In genomic region chr1:93174399-93174798, GRCm38 (mm10) we compare ENCODE assay signal across 8 mouse cellular contexts. TPM values are rescaled to one million over a fixed set of nuclear protein-coding genes. Genes with fewer than 3 reads are reported as not detected.
A peak's percentile ranks its signal among the peaks of the same experiment; 100 is the strongest.
DNase-seq lines count a peak whose midpoint lies in the region; ATAC-seq and TF ChIP-seq lines count a peak whose summit lies in the region.

No protein-coding gene starts in this region.

- H3K9me3 ChIP-seq in E14TG2a.4 (ENCODE audit: low read length), result no peaks in the 10 kb centered on the region
- no peaks in the 10 kb centered on the region for H3K9me3 ChIP-seq in forebrain, embryonic 13.5 days (replicated peaks)
- no peaks in the 10 kb centered on the region for H3K9me3 ChIP-seq in liver, embryonic 15.5 days (replicated peaks)
- no peaks in the 10 kb centered on the region for H3K9me3 ChIP-seq in neural tube, embryonic 14.5 days (ENCODE audit: control insufficient read depth, low read length)

- H3K4me3 ChIP-seq in E14TG2a.4 (replicated peaks; ENCODE audit: low read length), result no peak overlapping the region
- H3K4me3 ChIP-seq in forebrain, embryonic 13.5 days, result no peak overlapping the region
- H3K4me3 ChIP-seq in liver, embryonic 15.5 days (replicated peaks), result no peak overlapping the region
- H3K4me3 ChIP-seq in neural tube, embryonic 14.5 days (ENCODE audit: low read depth, low read length), result no peak overlapping the region

- peak; percentile 64 for DNase-seq in c-Kit-positive CD71-positive TER-119-positive erythroid progenitor cells, embryonic 14.5 days (ENCODE audit: low spot score)
- DNase-seq in heart, postnatal 14 days, result peak; percentile 81 to 89
- peak; percentile 91 to 92 for DNase-seq in kidney, postnatal 4 days
- peak; percentile 34 for DNase-seq in telencephalon, adult 2 months (ENCODE audit: low read depth, low spot score)

- intact Hi-C loops in heart, postnatal 14 days (cut with DNase I), result loop anchor here (2.0 to 5.0 kb wide), 4 partner anchors 62 to 328 kb away; partner anchors contain the start of genes Pask and Ppp1r7

- H3K4me2 ChIP-seq in forebrain, embryonic 13.5 days, result no peak overlapping the region
- no peak overlapping the region for H3K4me2 ChIP-seq in liver, embryonic 15.5 days
- no peak overlapping the region for H3K4me2 ChIP-seq in neural tube, embryonic 14.5 days (ENCODE audit: low read depth, low read length)

- peak; percentile 95 for TF ChIP-seq CTCF in E14TG2a.4 (conservative IDR thresholded peaks at IDR 0.05; ENCODE audit: low read length)

- H3K9ac ChIP-seq in forebrain, embryonic 13.5 days, result no peak overlapping the region
- no peak overlapping the region for H3K9ac ChIP-seq in liver, embryonic 15.5 days
- H3K9ac ChIP-seq in neural tube, embryonic 14.5 days (replicated peaks; ENCODE audit: low read depth, low read length), result no peak overlapping the region

- no peaks in the 10 kb centered on the region for H3K36me3 ChIP-seq in E14TG2a.4 (ENCODE audit: insufficient read depth, low read length)
- H3K36me3 ChIP-seq in forebrain, embryonic 13.5 days (ENCODE audit: poor library complexity, severe bottlenecking), result no peaks in the 10 kb centered on the region
- no peaks in the 10 kb centered on the region for H3K36me3 ChIP-seq in liver, embryonic 15.5 days (replicated peaks)
- H3K36me3 ChIP-seq in neural tube, embryonic 14.5 days (ENCODE audit: control insufficient read depth, insufficient read depth, low read length), result no peaks in the 10 kb centered on the region

- peaks cover 55% of the 10 kb centered on the region for H3K27me3 ChIP-seq in E14TG2a.4 (ENCODE audit: insufficient read depth, low read length)
- 0 out of 2 replicates have a peak, but pooled peaks cover 5% of the 10 kb centered on the region for H3K27me3 ChIP-seq in forebrain, embryonic 13.5 days
- H3K27me3 ChIP-seq in liver, embryonic 15.5 days, result peaks cover 46% of the 10 kb centered on the region
- 0 out of 2 replicates have a peak, but pooled peaks cover 3% of the 10 kb centered on the region for H3K27me3 ChIP-seq in neural tube, embryonic 14.5 days (ENCODE audit: control insufficient read depth, insufficient read depth, low read length)

- peaks cover 40% of the 10 kb centered on the region for H3K4me1 ChIP-seq in E14TG2a.4 (replicated peaks; ENCODE audit: low read depth, low read length)
- H3K4me1 ChIP-seq in forebrain, embryonic 13.5 days, result peaks cover 15% of the 10 kb centered on the region
- H3K4me1 ChIP-seq in liver, embryonic 15.5 days (replicated peaks), result no peaks in the 10 kb centered on the region
- H3K4me1 ChIP-seq in neural tube, embryonic 14.5 days (ENCODE audit: control insufficient read depth, insufficient read depth, low read length), result peaks cover 10% of the 10 kb centered on the region

- H3K27ac ChIP-seq in forebrain, embryonic 13.5 days, result no peak overlapping the region
- no peak overlapping the region for H3K27ac ChIP-seq in liver, embryonic 15.5 days (replicated peaks)
- no peak overlapping the region for H3K27ac ChIP-seq in neural tube, embryonic 14.5 days (ENCODE audit: low read depth, low read length)

- peak; percentile 78 for ATAC-seq in forebrain, embryonic 13.5 days
- ATAC-seq in liver, embryonic 15.5 days (ENCODE audit: insufficient read depth), result 0 out of 2 replicates have a peak, but pooled peaks have one; percentile 28
- peak; percentile 80 for ATAC-seq in neural tube, embryonic 14.5 days (ENCODE audit: low read depth)

- WGBS in forebrain, embryonic 13.5 days, result under 1% methylated on average over 4 of the region's 4 CpGs
- WGBS in liver, embryonic 15.5 days (ENCODE audit: insufficient replicate concordance), result 3% methylated on average over 4 of the region's 4 CpGs
- 0% methylated on average over 4 of the region's 4 CpGs for WGBS in neural tube, embryonic 14.5 days

RNA-seq across cellular contexts. Expression of gene Crocc2, which starts 5.9 kb away (rescaled TPM):
- polyA plus RNA-seq in forebrain, embryonic 13.5 days (2015; fragmentation: Nextera tagmentation; extraction: Ambion mirVana), result 0.10 and 0.20 TPM in 2 replicates
- under 1 TPM; 0.20 to 0.24 TPM for total RNA-seq in heart, postnatal 14 days (2021)
- polyA plus RNA-seq in liver, embryonic 15.5 days (2015; fragmentation: Nextera tagmentation; extraction: Ambion mirVana), result 0.03 TPM in 1 of 2 replicates, not detected in the other
- polyA plus RNA-seq in neural tube, embryonic 14.5 days (2014; fragmentation: Nextera tagmentation; extraction: Ambion mirVana), result 0.08 and 0.14 TPM in 2 replicates

RNA-seq across cellular contexts. Expression of gene 2310007B03Rik, which starts 13.7 kb away (rescaled TPM):
- 0.08 and 0.16 TPM in 2 replicates for polyA plus RNA-seq in forebrain, embryonic 13.5 days (2015; fragmentation: Nextera tagmentation; extraction: Ambion mirVana)
- total RNA-seq in heart, postnatal 14 days (2021), result not detected
- polyA plus RNA-seq in liver, embryonic 15.5 days (2015; fragmentation: Nextera tagmentation; extraction: Ambion mirVana), result 0.13 and 0.38 TPM in 2 replicates
- not detected in 2 replicates for polyA plus RNA-seq in neural tube, embryonic 14.5 days (2014; fragmentation: Nextera tagmentation; extraction: Ambion mirVana)

RNA-seq across cellular contexts. Expression of gene Agxt, which starts 39.4 kb away (rescaled TPM):
- not detected in 2 replicates for polyA plus RNA-seq in forebrain, embryonic 13.5 days (2015; fragmentation: Nextera tagmentation; extraction: Ambion mirVana)
- total RNA-seq in heart, postnatal 14 days (2021), result not detected
- polyA plus RNA-seq in liver, embryonic 15.5 days (2015; fragmentation: Nextera tagmentation; extraction: Ambion mirVana), result 12.3 and 14.8 TPM in 2 replicates
- polyA plus RNA-seq in neural tube, embryonic 14.5 days (2014; fragmentation: Nextera tagmentation; extraction: Ambion mirVana), result not detected in 2 replicates

Comparison
In these comparisons a context has a peak if more than half of its experiments do, and no peak if none do; other contexts are left out.
1. DNase-seq: peak in every context shown above with its lines; median percentile 92 in kidney, postnatal 4 days; 85 in heart, postnatal 14 days; 64 in c-Kit-positive CD71-positive TER-119-positive erythroid progenitor cells, embryonic 14.5 days; 34 in telencephalon, adult 2 months.
2. ATAC-seq: peak in every context shown above with its lines; median percentile 80 in neural tube, embryonic 14.5 days; 78 in forebrain, embryonic 13.5 days; 28 in liver, embryonic 15.5 days.
3. RNA of gene Agxt, which starts 39.4 kb away (polyA plus RNA-seq): 12.3 to 14.8 TPM in liver, embryonic 15.5 days; not detected in forebrain, embryonic 13.5 days and not detected in neural tube, embryonic 14.5 days; every median in the first group is over 10 times any median in the second.